Mouse (Mus musculus) megakaryocyte, embryonic 14.5 days (primary cell): ENCODE data around the gene Srrm4. TPM values are rescaled to one million over a fixed set of nuclear protein-coding genes. Genes with fewer than 3 reads are reported as not detected.

Experiments
- H3K27me3 ChIP-seq: replicated peaks from 2 replicates; pipeline ENCODE3; 2012; ENCODE audit warnings: inconsistent platforms
- H3K36me3 ChIP-seq: replicated peaks from 2 replicates; pipeline ENCODE3; 2012; ENCODE audit warnings: low read length, inconsistent platforms, mixed read lengths
- H3K4me1 ChIP-seq: 2 replicates; pipeline ENCODE4 v1.6.1; 2012; ENCODE audit warnings: inconsistent platforms
- H3K4me3 ChIP-seq: replicated peaks from 2 replicates; pipeline ENCODE3; 2012; ENCODE audit warnings: moderate library complexity, mild to moderate bottlenecking, inconsistent platforms
- H3K9me3 ChIP-seq: 2 replicates; pipeline ENCODE4 v1.6.1; 2012; ENCODE audit warnings: inconsistent platforms
- FLI1 ChIP-seq: IDR thresholded peaks from 2 replicates; pipeline ENCODE4 v1.6.1; 2012; ENCODE audit warnings: low read length, inconsistent platforms, mixed read lengths
- GATA1 ChIP-seq: IDR thresholded peaks from 3 replicates; pipeline ENCODE4 v1.6.1; 2012; ENCODE audit warnings: mixed read lengths, low read length, inconsistent platforms, borderline replicate concordance
- polyA plus RNA-seq: library from polyadenylated mRNA; stranded (reverse); fragments of >175 nt; gene quantifications from 2 replicates; pipeline ENCODE4 v1.2.3, GENCODE M21; 2012; ENCODE audit warnings: low replicate concordance; ENCODE audit not compliant: insufficient read depth

Srrm4 gene
- polyA plus RNA-seq, 1 experiment, result not detected

- Histone ChIP-seq H3K36me3 (no peaks in the 10 kb centered on the region), H3K9me3 (peaks cover 36% of the 10 kb centered on the region), H3K4me3 (no peak overlapping the region), H3K27me3 (no peaks in the 10 kb centered on the region), H3K4me1 (no peaks in the 10 kb centered on the region)
- no peak for TF ChIP-seq FLI1
- TF ChIP-seq GATA1, result no peak
Measured at GRCm38 (mm10) chr5:116571232-116571861, 20.3 kb downstream of the Srrm4 start.

GRCm38 (mm10) chr5:116570566-116570965 lies 21.1 kb downstream of the Srrm4 start:
- H3K4me3 ChIP-seq, result no peak overlapping the region
- H3K27me3 ChIP-seq, result no peaks in the 10 kb centered on the region
- H3K36me3 ChIP-seq, result no peaks in the 10 kb centered on the region
- no peak for TF ChIP-seq FLI1
- no peaks in the 10 kb centered on the region for H3K4me1 ChIP-seq
- H3K9me3 ChIP-seq, result peaks cover 39% of the 10 kb centered on the region

GRCm38 (mm10) chr5:116569629-116570028 lies 22.0 kb downstream of the Srrm4 start:
- H3K9me3 ChIP-seq, result peaks cover 44% of the 10 kb centered on the region

GRCm38 (mm10) chr5:116568050-116568449 lies 23.6 kb downstream of the Srrm4 start:
- peaks cover 42% of the 10 kb centered on the region for H3K9me3 ChIP-seq
- H3K27me3 ChIP-seq, result no peaks in the 10 kb centered on the region
- TF ChIP-seq GATA1 (no peak), FLI1 (no peak)
- no peak overlapping the region for H3K4me3 ChIP-seq
- no peaks in the 10 kb centered on the region for H3K36me3 ChIP-seq
- no peaks in the 10 kb centered on the region for H3K4me1 ChIP-seq

More at GRCm38 (mm10) chr5:116569629-116570028, 22.0 kb downstream of the Srrm4 start:
- Histone ChIP-seq H3K27me3 (no peaks in the 10 kb centered on the region), H3K4me1 (no peaks in the 10 kb centered on the region), H3K4me3 (no peak overlapping the region), H3K36me3 (no peaks in the 10 kb centered on the region)
- TF ChIP-seq GATA1, result no peak
- TF ChIP-seq FLI1, result no peak

- no peak for TF ChIP-seq GATA1
- TF ChIP-seq FLI1, result no peak
- no peak overlapping the region for H3K4me3 ChIP-seq
- no peaks in the 10 kb centered on the region for H3K27me3 ChIP-seq
- H3K9me3 ChIP-seq, result peaks cover 48% of the 10 kb centered on the region
- no peaks in the 10 kb centered on the region for H3K4me1 ChIP-seq
- no peaks in the 10 kb centered on the region for H3K36me3 ChIP-seq
Measured at GRCm38 (mm10) chr5:116567298-116567697, 24.3 kb downstream of the Srrm4 start.

GRCm38 (mm10) chr5:116566385-116567045 lies 25.1 kb downstream of the Srrm4 start:
- H3K4me1 ChIP-seq, result no peaks in the 10 kb centered on the region
- H3K27me3 ChIP-seq, result no peaks in the 10 kb centered on the region
- TF ChIP-seq FLI1 (no peak), GATA1 (no peak)
- peaks cover 55% of the 10 kb centered on the region for H3K9me3 ChIP-seq
- H3K4me3 ChIP-seq, result no peak overlapping the region
- H3K36me3 ChIP-seq, result no peaks in the 10 kb centered on the region

- H3K9me3 ChIP-seq, result peaks cover 51% of the 10 kb centered on the region
- no peaks in the 10 kb centered on the region for H3K36me3 ChIP-seq
- no peak overlapping the region for H3K4me3 ChIP-seq
- H3K27me3 ChIP-seq, result no peaks in the 10 kb centered on the region
- no peak for TF ChIP-seq GATA1
- TF ChIP-seq FLI1, result no peak
- no peaks in the 10 kb centered on the region for H3K4me1 ChIP-seq
Measured at GRCm38 (mm10) chr5:116565573-116565972, 26.0 kb downstream of the Srrm4 start.

- H3K27me3 ChIP-seq, result no peaks in the 10 kb centered on the region
- H3K4me3 ChIP-seq, result no peak overlapping the region
- no peaks in the 10 kb centered on the region for H3K4me1 ChIP-seq
- no peaks in the 10 kb centered on the region for H3K36me3 ChIP-seq
- TF ChIP-seq GATA1 (no peak), FLI1 (no peak)
- peaks cover 61% of the 10 kb centered on the region for H3K9me3 ChIP-seq
Measured at GRCm38 (mm10) chr5:116564391-116564790, 27.2 kb downstream of the Srrm4 start.

GRCm38 (mm10) chr5:116563713-116564112 lies 27.9 kb downstream of the Srrm4 start:
- no peaks in the 10 kb centered on the region for H3K36me3 ChIP-seq
- no peaks in the 10 kb centered on the region for H3K27me3 ChIP-seq
- H3K9me3 ChIP-seq, result peaks cover 58% of the 10 kb centered on the region
- no peaks in the 10 kb centered on the region for H3K4me1 ChIP-seq
- H3K4me3 ChIP-seq, result no peak overlapping the region
- TF ChIP-seq FLI1, result no peak
- TF ChIP-seq GATA1, result no peak

GRCm38 (mm10) chr5:116559091-116559490 lies 32.5 kb downstream of the Srrm4 start:
- no peak for TF ChIP-seq FLI1
- TF ChIP-seq GATA1, result no peak
- no peaks in the 10 kb centered on the region for H3K4me1 ChIP-seq
- no peaks in the 10 kb centered on the region for H3K27me3 ChIP-seq
- peaks cover 69% of the 10 kb centered on the region for H3K9me3 ChIP-seq
- no peaks in the 10 kb centered on the region for H3K36me3 ChIP-seq
- no peak overlapping the region for H3K4me3 ChIP-seq

- Histone ChIP-seq H3K4me3 (no peak overlapping the region), H3K36me3 (no peaks in the 10 kb centered on the region), H3K4me1 (no peaks in the 10 kb centered on the region), H3K27me3 (no peaks in the 10 kb centered on the region), H3K9me3 (peaks cover 70% of the 10 kb centered on the region)
- no peak for TF ChIP-seq FLI1
- no peak for TF ChIP-seq GATA1
Measured at GRCm38 (mm10) chr5:116556614-116557013, 35.0 kb downstream of the Srrm4 start.
